8 mouse cellular contexts compared by ENCODE assay signal in the genomic region with DNA sequence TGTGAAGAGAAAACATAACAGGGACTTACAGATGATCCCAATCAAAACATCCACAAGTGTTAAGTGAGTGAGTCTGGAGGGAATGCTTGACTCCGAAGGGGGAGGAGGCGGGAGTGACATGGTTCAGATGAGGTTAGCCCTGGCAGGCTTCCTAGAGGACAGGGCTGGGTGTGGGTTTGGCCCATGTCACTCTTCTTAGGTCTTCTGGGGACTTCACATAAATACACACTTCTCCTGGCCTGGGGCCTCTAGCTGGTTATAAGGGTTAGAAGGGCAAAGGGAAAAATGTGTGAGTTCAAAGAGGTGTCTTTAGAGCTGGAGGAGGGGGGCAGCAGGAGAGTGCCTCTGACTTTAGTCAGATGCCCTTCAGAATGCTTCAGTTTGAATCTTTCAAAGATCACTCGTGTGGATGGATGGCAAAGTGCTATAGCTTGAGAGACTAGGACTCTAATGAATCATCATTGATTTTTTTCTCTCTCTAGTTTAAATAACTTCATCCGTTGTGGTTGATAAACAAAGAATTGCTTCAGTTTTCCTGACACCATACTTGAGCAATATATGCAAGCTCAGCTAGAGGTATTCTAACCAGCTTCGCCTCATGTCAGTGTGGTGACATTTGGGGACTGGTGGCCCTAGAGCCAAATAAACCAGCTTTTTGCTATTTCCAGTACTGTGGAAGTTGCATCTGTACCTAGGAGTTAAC. TPM values are rescaled to one million over a fixed set of nuclear protein-coding genes. Genes with fewer than 3 reads are reported as not detected.
DNase-seq lines count a peak whose midpoint lies in the region; ATAC-seq and TF ChIP-seq lines count a peak whose summit lies in the region.

No protein-coding gene starts in this region.

- peak overlapping the region; percentile 77 for H3K27ac ChIP-seq in liver, adult 2 months (replicated peaks; ENCODE audit: insufficient read depth, low read depth, low read length)
- H3K27ac ChIP-seq in liver, embryonic 11.5 days (ENCODE audit: low read depth, low read length) = no peak overlapping the region
- H3K27ac ChIP-seq in embryonic facial prominence, embryonic 10.5 days (replicated peaks) = no peak overlapping the region

- no peak overlapping the region for H3K4me2 ChIP-seq in liver, embryonic 11.5 days

- intact Hi-C loops in heart, postnatal 36 days (cut with DNase I) = loop anchor here (2.0 to 5.0 kb wide), 4 partner anchors 27 to 243 kb away; no protein-coding TSS in a partner anchor

- H3K9ac ChIP-seq in liver, adult 2 months (ENCODE audit: low read depth, low read length) = peak overlapping the region; percentile 13; the same call in 1 of the 2 replicates
- no peak overlapping the region for H3K9ac ChIP-seq in liver, embryonic 11.5 days (ENCODE audit: low read depth, low read length)

- H3K27me3 ChIP-seq in liver, adult 2 months (ENCODE audit: control insufficient read depth, insufficient read depth, low read length) = no peaks in the 10 kb centered on the region
- no peaks in the 10 kb centered on the region for H3K27me3 ChIP-seq in liver, embryonic 11.5 days (replicated peaks; ENCODE audit: control insufficient read depth, insufficient read depth, low read length)
- no peaks in the 10 kb centered on the region for H3K27me3 ChIP-seq in embryonic facial prominence, embryonic 10.5 days (replicated peaks; ENCODE audit: low read depth, poor library complexity, severe bottlenecking)

- WGBS in liver, adult 2 months = 15% methylated on average over 5 of the region's 5 CpGs
- WGBS in liver, embryonic 11.5 days = 56% methylated on average over 5 of the region's 5 CpGs
- 42% methylated on average over 5 of the region's 5 CpGs for WGBS in embryonic facial prominence, embryonic 10.5 days

- peak; percentile 87 for DNase-seq in liver, adult 2 months (ENCODE audit: extremely low read depth, low read depth, low spot score)
- no peak for DNase-seq in liver, embryonic 11.5 days (ENCODE audit: low spot score)
- DNase-seq in embryonic facial prominence, embryonic 10.5 days (ENCODE audit: low spot score) = peak; percentile 30
- peak; percentile 62 for DNase-seq in heart, postnatal 36 days
- peak; percentile 89 for DNase-seq in lung, postnatal 36 days
- no peak for DNase-seq in frontal cortex, adult 2 months (ENCODE audit: extremely low spot score in 1 of 2, low spot score in 1 of 2)
- DNase-seq in ovary, adult 18-20 months (ENCODE audit: low spot score) = no peak
- no peak for DNase-seq in spleen, adult 12 weeks (ENCODE audit: low spot score)

- TF ChIP-seq CTCF in liver, adult 2 months (IDR thresholded peaks at IDR 0.05; ENCODE audit: low read depth, low read length) = no peak

- TF ChIP-seq POLR2A in liver, adult 2 months (IDR thresholded peaks at IDR 0.05; ENCODE audit: extremely low read depth, insufficient read depth, low read length) = no peak

- H3K79me2 ChIP-seq in liver, adult 2 months (ENCODE audit: control insufficient read depth, insufficient read depth, low read length) = peaks cover 31% of the 10 kb centered on the region

- H3K9me3 ChIP-seq in liver, embryonic 11.5 days (ENCODE audit: control insufficient read depth, low read length) = no peaks in the 10 kb centered on the region
- no peaks in the 10 kb centered on the region for H3K9me3 ChIP-seq in embryonic facial prominence, embryonic 10.5 days

- no peak overlapping the region for H3K4me3 ChIP-seq in liver, adult 2 months (ENCODE audit: insufficient read depth, low read depth, low read length)
- H3K4me3 ChIP-seq in liver, embryonic 11.5 days (ENCODE audit: low read depth, low read length) = no peak overlapping the region
- no peak overlapping the region for H3K4me3 ChIP-seq in embryonic facial prominence, embryonic 10.5 days

- ATAC-seq in liver, embryonic 11.5 days (replicated peaks; ENCODE audit: low FRiP score) = no peak

- H3K4me1 ChIP-seq in liver, adult 2 months (ENCODE audit: control insufficient read depth, insufficient read depth, low read length) = peaks cover 19% of the 10 kb centered on the region
- H3K4me1 ChIP-seq in liver, embryonic 11.5 days (replicated peaks; ENCODE audit: control insufficient read depth, insufficient read depth, low read length) = 0 out of 2 replicates have a peak, but pooled peaks cover 2% of the 10 kb centered on the region
- H3K4me1 ChIP-seq in embryonic facial prominence, embryonic 10.5 days = peaks cover 30% of the 10 kb centered on the region

- no peaks in the 10 kb centered on the region for H3K36me3 ChIP-seq in liver, adult 2 months (ENCODE audit: control insufficient read depth, insufficient read depth, low read length)
- H3K36me3 ChIP-seq in liver, embryonic 11.5 days (ENCODE audit: control insufficient read depth, insufficient read depth, low read length) = no peaks in the 10 kb centered on the region
- H3K36me3 ChIP-seq in embryonic facial prominence, embryonic 10.5 days (replicated peaks) = no peaks in the 10 kb centered on the region

RNA-seq across cellular contexts. Expression of a gene that starts 54.0 kb away (rescaled TPM):
- total RNA-seq in liver, adult 2 months (2014; rRNA removed) = 21.5 and 26.8 TPM in 2 replicates
- polyA plus RNA-seq in liver, adult 2 months (2012; rRNA removed) = 5.8 and 5.9 TPM in 2 replicates
- 4.4 and 4.9 TPM in 2 replicates for polyA plus RNA-seq in liver, embryonic 11.5 days (2014; fragmentation: Nextera tagmentation; extraction: Ambion mirVana)
- 18.1 and 19.5 TPM in 2 replicates for polyA plus RNA-seq in embryonic facial prominence, embryonic 10.5 days (2016; fragmentation: Nextera tagmentation; extraction: Ambion mirVana)
- 10 to 100 TPM; 11.2 to 11.7 TPM for total RNA-seq in heart, postnatal 36 days (2021)
- 26.9 and 28.8 TPM in 2 replicates for polyA plus RNA-seq in frontal cortex, adult 2 months (2012; rRNA removed)

RNA-seq across cellular contexts. Expression of a gene that starts 54.1 kb away (rescaled TPM):
- 10.9 and 14.0 TPM in 2 replicates for total RNA-seq in liver, adult 2 months (2014; rRNA removed)
- 2.8 and 3.3 TPM in 2 replicates for polyA plus RNA-seq in liver, adult 2 months (2012; rRNA removed)
- 23.4 and 25.7 TPM in 2 replicates for polyA plus RNA-seq in liver, embryonic 11.5 days (2014; fragmentation: Nextera tagmentation; extraction: Ambion mirVana)
- 39.0 and 39.9 TPM in 2 replicates for polyA plus RNA-seq in embryonic facial prominence, embryonic 10.5 days (2016; fragmentation: Nextera tagmentation; extraction: Ambion mirVana)
- total RNA-seq in heart, postnatal 36 days (2021) = 10 to 100 TPM; 12.0 to 13.6 TPM
- 17.0 and 17.3 TPM in 2 replicates for polyA plus RNA-seq in frontal cortex, adult 2 months (2012; rRNA removed)

Comparison
In these comparisons a context has a peak if more than half of its experiments do, and no peak if none do; other contexts are left out.
1. DNase-seq: peak in liver, adult 2 months (single experiment), embryonic facial prominence, embryonic 10.5 days (single experiment), heart, postnatal 36 days (2 of 2) and lung, postnatal 36 days (single experiment); none in liver, embryonic 11.5 days (single experiment), frontal cortex, adult 2 months (0 of 2), ovary, adult 18-20 months (single experiment) and spleen, adult 12 weeks (single experiment).